Mouse (Mus musculus): ENCODE measurements around the gene Gm49403. TPM values are rescaled to one million over a fixed set of nuclear protein-coding genes. Genes with fewer than 3 reads are reported as not detected.
A peak's percentile ranks its signal among the peaks of the same experiment; 100 is the strongest.

Gm49403 gene
- total and polyA plus RNA-seq, 3 experiments, result not detected

DNA sequence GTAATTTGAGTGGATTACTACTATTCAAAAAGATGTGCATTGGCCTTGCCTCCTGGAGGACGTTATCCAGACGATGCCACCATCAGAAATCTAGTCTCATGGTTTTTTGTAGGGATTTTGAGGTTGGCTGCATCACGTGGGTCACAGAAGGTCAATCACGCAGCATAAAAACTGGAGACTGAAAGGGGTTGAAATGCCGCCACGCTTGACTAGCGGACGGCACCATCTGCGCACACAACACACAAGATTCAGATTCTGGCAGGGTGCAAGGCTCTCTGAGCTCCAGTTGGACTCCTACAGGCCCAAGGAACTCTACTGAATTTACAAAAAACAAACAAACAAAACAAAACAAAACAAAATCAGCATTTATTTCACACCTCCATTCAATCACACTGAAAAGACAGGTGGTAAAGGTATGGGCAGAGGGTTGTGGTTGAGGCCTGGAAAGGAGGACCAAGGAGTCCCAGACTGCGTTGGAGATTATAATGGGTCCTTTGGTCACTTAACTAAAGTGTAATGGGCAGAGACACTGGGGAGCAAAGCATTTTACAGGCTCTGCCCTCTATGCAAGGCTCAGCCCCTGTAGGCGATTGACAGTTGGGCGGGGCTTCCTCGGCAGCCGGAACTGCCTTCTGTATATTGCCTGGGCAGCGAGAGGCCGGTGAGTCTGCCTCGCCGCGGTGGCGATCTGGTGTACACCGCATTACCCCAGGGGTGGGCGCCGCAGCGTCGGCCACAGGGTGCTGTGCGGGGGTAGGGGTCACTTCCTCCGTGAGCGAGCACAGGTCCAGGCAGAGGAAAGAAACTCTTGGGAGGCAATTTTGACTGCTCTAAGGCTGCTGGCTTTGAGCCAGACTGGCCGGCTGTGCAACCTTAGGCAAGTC is 43.6 kb upstream of the Gm49403 start:
- no peak for ATAC-seq (ENCODE audit: extremely low read depth, insufficient number of reproducible peaks, low FRiP score, poor library complexity, severe bottlenecking)
- Histone ChIP-seq H3K27me3 (ENCODE audit: insufficient read depth, low read length) (no peaks in the 10 kb centered on the region), H3K4me3 (ENCODE audit: low read depth, low read length) (no peak overlapping the region), H3K36me3 (replicated peaks) (peaks cover 94% of the 10 kb centered on the region), H3K4me1 (ENCODE audit: insufficient read depth, low read depth, low read length) (peaks cover 3% of the 10 kb centered on the region; the same call in 1 of the 2 replicates), H3K9me3 (replicated peaks) (no peaks in the 10 kb centered on the region)
- no peak for DNase-seq (ENCODE audit: low spot score)
- TF ChIP-seq GATA1 (IDR thresholded peaks at IDR 0.05; ENCODE audit: borderline replicate concordance, low read length) (no peak), GATA2 (IDR thresholded peaks at IDR 0.05; ENCODE audit: borderline replicate concordance, low read depth, low read length) (no peak), CTCF (IDR thresholded peaks at IDR 0.05; ENCODE audit: low read depth, low read length) (no peak), POLR2AphosphoS5 (IDR thresholded peaks at IDR 0.05; ENCODE audit: insufficient replicate concordance, low read depth, low read length) (no peak), TAL1 (conservative IDR thresholded peaks at IDR 0.05; ENCODE audit: low read depth, low read length) (no peak)

DNA sequence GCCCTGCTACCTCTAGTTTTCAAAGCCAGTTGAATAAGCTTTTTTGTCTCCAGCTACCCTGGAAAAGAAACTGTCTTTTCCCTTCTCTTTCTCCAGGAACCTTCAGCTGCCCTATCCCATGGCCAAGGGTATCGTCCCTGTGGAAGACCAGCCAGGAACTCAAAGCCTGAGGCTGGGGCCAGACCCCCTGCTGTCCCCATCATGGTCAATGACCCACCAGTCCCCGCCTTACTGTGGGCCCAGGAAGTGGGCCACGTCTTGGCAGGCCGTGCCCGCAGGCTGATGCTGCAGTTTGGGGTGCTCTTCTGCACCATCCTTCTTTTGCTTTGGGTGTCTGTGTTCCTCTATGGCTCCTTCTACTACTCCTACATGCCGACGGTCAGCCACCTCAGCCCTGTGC is 42.7 kb upstream of the Gm49403 start:
- Histone ChIP-seq H3K4me3 (ENCODE audit: low read depth, low read length) (no peak overlapping the region), H3K27me3 (ENCODE audit: insufficient read depth, low read length) (no peaks in the 10 kb centered on the region), H3K4me1 (ENCODE audit: insufficient read depth, low read depth, low read length) (peaks cover 3% of the 10 kb centered on the region; the same call in 1 of the 2 replicates), H3K9me3 (replicated peaks) (no peaks in the 10 kb centered on the region), H3K36me3 (replicated peaks) (peaks cover 94% of the 10 kb centered on the region)
- DNase-seq (ENCODE audit: low spot score) (no peak), ATAC-seq (ENCODE audit: extremely low read depth, insufficient number of reproducible peaks, low FRiP score, poor library complexity, severe bottlenecking) (no peak)
- no peak for TF ChIP-seq CTCF (IDR thresholded peaks at IDR 0.05; ENCODE audit: low read depth, low read length)

GRCm38 (mm10) chr19:8842961-8843360 is 40.8 kb upstream of the Gm49403 start:
- TF ChIP-seq GATA1 (IDR thresholded peaks at IDR 0.05; ENCODE audit: borderline replicate concordance, low read length), result no peak
- no peak for TF ChIP-seq TAL1 (conservative IDR thresholded peaks at IDR 0.05; ENCODE audit: low read depth, low read length)
- TF ChIP-seq POLR2AphosphoS5 (IDR thresholded peaks at IDR 0.05; ENCODE audit: insufficient replicate concordance, low read depth, low read length), result no peak
- TF ChIP-seq CTCF (IDR thresholded peaks at IDR 0.05; ENCODE audit: low read depth, low read length), result no peak
- TF ChIP-seq GATA2 (IDR thresholded peaks at IDR 0.05; ENCODE audit: borderline replicate concordance, low read depth, low read length), result no peak
- no peaks in the 10 kb centered on the region for H3K9me3 ChIP-seq (replicated peaks)
- DNase-seq (ENCODE audit: low spot score), result no peak
- H3K4me3 ChIP-seq (ENCODE audit: low read depth, low read length), result no peak overlapping the region
- H3K4me1 ChIP-seq (ENCODE audit: insufficient read depth, low read depth, low read length), result peaks cover 7% of the 10 kb centered on the region; the same call in 1 of the 2 replicates
- no peaks in the 10 kb centered on the region for H3K27me3 ChIP-seq (ENCODE audit: insufficient read depth, low read length)
- H3K36me3 ChIP-seq (replicated peaks), result peaks cover 94% of the 10 kb centered on the region
- no peak for ATAC-seq (ENCODE audit: extremely low read depth, insufficient number of reproducible peaks, low FRiP score, poor library complexity, severe bottlenecking)

DNA sequence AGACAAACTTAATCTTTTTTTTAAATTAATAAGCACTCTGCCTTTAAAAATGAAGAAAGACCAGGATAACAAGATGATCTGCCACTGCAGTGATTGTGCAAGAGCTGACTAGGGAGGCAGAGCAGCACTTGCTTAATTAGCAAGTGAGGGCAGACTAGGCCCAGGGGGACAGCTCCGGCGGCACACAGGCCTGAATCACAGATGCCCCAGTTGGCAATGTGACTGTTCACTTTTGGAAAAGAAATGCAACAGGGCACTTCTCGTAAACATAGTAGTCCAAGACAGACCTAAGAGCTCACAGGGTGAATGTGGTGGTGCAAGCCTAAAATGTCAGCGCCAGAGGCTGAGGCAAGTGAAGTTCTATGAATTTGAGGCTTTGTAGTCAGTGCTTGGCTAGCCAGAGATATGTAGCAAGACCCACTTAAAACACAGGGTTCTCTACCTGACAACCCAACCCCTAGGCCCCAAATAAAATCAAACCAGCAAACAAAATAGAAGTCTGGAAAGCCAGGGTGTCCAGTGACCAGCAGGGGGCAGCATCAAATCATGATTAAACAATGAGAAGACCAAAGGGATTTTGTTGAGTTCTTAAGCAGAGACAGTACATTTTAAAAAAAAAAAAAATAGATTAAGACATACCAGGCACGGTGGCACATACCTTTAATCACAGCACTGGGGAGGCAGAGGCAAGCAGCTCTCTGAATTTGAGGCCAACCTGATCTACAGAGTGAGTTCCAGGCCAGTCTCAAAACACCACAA is 39.2 kb upstream of the Gm49403 start:
- Histone ChIP-seq H3K9me3 (replicated peaks) (no peaks in the 10 kb centered on the region), H3K27me3 (ENCODE audit: insufficient read depth, low read length) (no peaks in the 10 kb centered on the region), H3K4me3 (ENCODE audit: low read depth, low read length) (no peak overlapping the region), H3K36me3 (replicated peaks) (peaks cover 94% of the 10 kb centered on the region), H3K4me1 (ENCODE audit: insufficient read depth, low read depth, low read length) (peaks cover 4% of the 10 kb centered on the region; the same call in 1 of the 2 replicates)
- ATAC-seq (ENCODE audit: extremely low read depth, insufficient number of reproducible peaks, low FRiP score, poor library complexity, severe bottlenecking) (no peak), DNase-seq (ENCODE audit: low spot score) (peak; percentile 53)
- TF ChIP-seq GATA2 (IDR thresholded peaks at IDR 0.05; ENCODE audit: borderline replicate concordance, low read depth, low read length), result no peak
- TF ChIP-seq TAL1 (conservative IDR thresholded peaks at IDR 0.05; ENCODE audit: low read depth, low read length), result no peak
- peak; percentile 52 for TF ChIP-seq CTCF (IDR thresholded peaks at IDR 0.05; ENCODE audit: low read depth, low read length)

- H3K4me1 ChIP-seq (ENCODE audit: insufficient read depth, low read depth, low read length), result peaks cover 7% of the 10 kb centered on the region; the same call in 1 of the 2 replicates
- ATAC-seq (ENCODE audit: extremely low read depth, insufficient number of reproducible peaks, low FRiP score, poor library complexity, severe bottlenecking) (no peak), DNase-seq (ENCODE audit: low spot score) (no peak)
- peaks cover 59% of the 10 kb centered on the region for H3K36me3 ChIP-seq (replicated peaks)
- H3K27me3 ChIP-seq (ENCODE audit: insufficient read depth, low read length), result peaks cover 10% of the 10 kb centered on the region
- H3K4me3 ChIP-seq (ENCODE audit: low read depth, low read length), result no peak overlapping the region
- H3K9me3 ChIP-seq (replicated peaks), result no peaks in the 10 kb centered on the region
- TF ChIP-seq GATA1 (IDR thresholded peaks at IDR 0.05; ENCODE audit: borderline replicate concordance, low read length) (no peak), TAL1 (conservative IDR thresholded peaks at IDR 0.05; ENCODE audit: low read depth, low read length) (no peak), GATA2 (IDR thresholded peaks at IDR 0.05; ENCODE audit: borderline replicate concordance, low read depth, low read length) (no peak), POLR2AphosphoS5 (IDR thresholded peaks at IDR 0.05; ENCODE audit: insufficient replicate concordance, low read depth, low read length) (no peak), CTCF (IDR thresholded peaks at IDR 0.05; ENCODE audit: low read depth, low read length) (no peak)
Observed at GRCm38 (mm10) chr19:8848356-8848755, 35.4 kb upstream of the Gm49403 start.

- Histone ChIP-seq H3K4me1 (ENCODE audit: insufficient read depth, low read depth, low read length) (peaks cover 7% of the 10 kb centered on the region; the same call in 1 of the 2 replicates), H3K9me3 (replicated peaks) (no peaks in the 10 kb centered on the region), H3K36me3 (replicated peaks) (peaks cover 40% of the 10 kb centered on the region), H3K4me3 (ENCODE audit: low read depth, low read length) (no peak within 1 kb of the TSS), H3K27me3 (ENCODE audit: insufficient read depth, low read length) (peaks cover 12% of the 10 kb centered on the region)
- TF ChIP-seq GATA2 (IDR thresholded peaks at IDR 0.05; ENCODE audit: borderline replicate concordance, low read depth, low read length) (no peak), POLR2AphosphoS5 (IDR thresholded peaks at IDR 0.05; ENCODE audit: insufficient replicate concordance, low read depth, low read length) (no peak), GATA1 (IDR thresholded peaks at IDR 0.05; ENCODE audit: borderline replicate concordance, low read length) (no peak), CTCF (IDR thresholded peaks at IDR 0.05; ENCODE audit: low read depth, low read length) (no peak), TAL1 (conservative IDR thresholded peaks at IDR 0.05; ENCODE audit: low read depth, low read length) (no peak)
- no peak for ATAC-seq (ENCODE audit: extremely low read depth, insufficient number of reproducible peaks, low FRiP score, poor library complexity, severe bottlenecking)
- no peak for DNase-seq (ENCODE audit: low spot score)
Observed at GRCm38 (mm10) chr19:8850402-8850901, 33.3 kb upstream of the Gm49403 start, which contains the start of gene Lrrn4cl. Lrrn4cl (plus strand) TSS chr19:8850768.

Measured in G1E (cell line).